Mouse (Mus musculus) heart, embryonic 16.5 days (tissue): ENCODE results near the gene 4930467E23Rik. TPM values are rescaled to one million over a fixed set of nuclear protein-coding genes. Genes with fewer than 3 reads are reported as not detected.
"Not testable (repeated sequence)": the region's sequence is repeated elsewhere in the genome, so short reads cannot be mapped to it uniquely, and the experiment has no call there.

Experiments used
- ATAC-seq: fragments of 200-750 bp; cut with Nextera tagmentation; replicated peaks from 2 replicates; pipeline ENCODE4 v1.8.0; 2017; ENCODE audit warnings: moderate number of reproducible peaks; ENCODE audit not compliant: insufficient read depth, low FRiP score; ENCODE audit errors: extremely low read depth
- H3K27ac ChIP-seq: fragments of 300-500 bp; sonication (generic); 2 replicates; pipeline ENCODE4 v1.5.1; 2014; ENCODE audit warnings: mild to moderate bottlenecking, low read length, control low read depth, moderate library complexity
- H3K27me3 ChIP-seq: fragments of 300-500 bp; sonication (generic); 2 replicates; pipeline ENCODE4 v1.6.1; 2014; ENCODE audit warnings: low read length, mixed read lengths; ENCODE audit not compliant: control insufficient read depth, insufficient read depth
- H3K36me3 ChIP-seq: fragments of 300-500 bp; sonication (generic); 2 replicates; pipeline ENCODE4 v1.6.1; 2014; ENCODE audit not compliant: control insufficient read depth, insufficient read depth
- H3K4me1 ChIP-seq: fragments of 300-500 bp; sonication (generic); 2 replicates; pipeline ENCODE4 v1.6.1; 2014; ENCODE audit warnings: low read length, mixed read lengths; ENCODE audit not compliant: control insufficient read depth, insufficient read depth
- H3K4me2 ChIP-seq: fragments of 300-500 bp; sonication (generic); 2 replicates; pipeline ENCODE4 v1.6.1; 2014; ENCODE audit warnings: low read depth, mild to moderate bottlenecking, control low read depth, low read length
- H3K4me3 ChIP-seq: fragments of 300-500 bp; sonication (generic); 2 replicates; pipeline ENCODE4 v1.5.1; 2014; ENCODE audit warnings: mild to moderate bottlenecking, control low read depth, low read length
- H3K9ac ChIP-seq: fragments of 300-500 bp; sonication (generic); 2 replicates; pipeline ENCODE4 v1.6.1; 2014; ENCODE audit warnings: low read length, control low read depth
- H3K9me3 ChIP-seq: fragments of 300-500 bp; sonication (generic); replicated peaks from 2 replicates; pipeline ENCODE4 v1.6.1; 2016; ENCODE audit warnings: low read length; ENCODE audit not compliant: control insufficient read depth
- WGBS: fragments of 180-500 bp; shearing (Covaris S2); extraction: QIAGEN DNeasy Blood & Tissue Kit; methylation state at CpG from one replicate; pipeline ENCODE4 v1.1.7; 2014; 5-methylcytosine and 5-hydroxymethylcytosine counted together
- polyA plus RNA-seq: library from polyadenylated mRNA; unstranded; fragments of >200 nt; fragmentation: Nextera tagmentation; extraction: Ambion mirVana; gene quantifications from 2 replicates; pipeline ENCODE4 v1.2.1, GENCODE M21; 2015

The 4930467E23Rik gene
- polyA plus RNA-seq, 1 experiment from 2014 or later: not detected

DNA sequence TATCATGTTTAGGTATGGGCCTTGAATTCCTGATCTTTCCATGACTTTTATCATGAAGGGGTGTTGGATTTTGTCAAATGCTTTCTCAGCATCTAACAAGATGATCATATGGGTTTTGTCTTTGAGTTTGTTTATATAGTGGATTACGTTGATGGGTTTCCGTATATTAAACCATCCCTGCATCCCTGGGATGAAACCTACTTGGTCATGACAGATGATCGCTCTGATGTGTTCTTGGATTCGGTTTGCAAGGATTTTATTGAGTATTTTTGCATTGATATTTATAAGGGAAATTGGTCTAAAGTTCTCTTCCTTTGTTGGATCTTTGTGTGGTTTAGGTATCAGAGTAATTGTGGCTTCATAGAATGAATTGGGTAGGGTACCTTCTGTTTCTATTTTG lies 44.1 kb downstream of the 4930467E23Rik start:
- H3K36me3 ChIP-seq, H3K4me2 ChIP-seq, H3K9me3 ChIP-seq, H3K9ac ChIP-seq, H3K27me3 ChIP-seq, ATAC-seq, H3K4me1 ChIP-seq, H3K27ac ChIP-seq, H3K4me3 ChIP-seq: not testable (repeated sequence)
- WGBS: 71% methylated on average over 4 of the region's 4 CpGs

- not testable (repeated sequence) for H3K9me3 ChIP-seq, H3K27ac ChIP-seq, H3K27me3 ChIP-seq, ATAC-seq, H3K4me1 ChIP-seq, H3K36me3 ChIP-seq, H3K9ac ChIP-seq, H3K4me2 ChIP-seq, H3K4me3 ChIP-seq
Observed at GRCm38 (mm10) chr8:19776311-19776710, 46.9 kb downstream of the 4930467E23Rik start.

DNA sequence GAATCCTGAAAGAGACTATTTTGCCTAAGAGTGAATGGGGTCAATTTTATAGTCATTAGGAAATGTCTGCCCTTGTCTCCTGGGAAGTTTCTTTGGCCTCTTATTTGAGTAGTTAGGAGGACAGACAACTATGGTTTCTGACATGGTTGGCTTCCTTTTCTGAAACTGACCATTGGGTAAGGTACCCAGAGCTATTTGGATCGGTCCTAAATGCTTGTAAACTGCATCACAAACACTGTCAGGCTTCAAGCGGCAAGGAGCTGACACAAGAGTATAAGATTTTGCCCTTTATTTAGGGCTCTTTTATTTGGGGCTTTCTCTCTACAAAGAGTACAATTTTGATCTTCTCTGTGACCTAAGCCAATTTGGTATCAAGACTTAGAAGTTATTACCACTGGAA lies 48.1 kb downstream of the 4930467E23Rik start:
- H3K36me3 ChIP-seq, H3K4me3 ChIP-seq, H3K27ac ChIP-seq, H3K4me1 ChIP-seq, H3K9ac ChIP-seq, H3K9me3 ChIP-seq, H3K4me2 ChIP-seq, ATAC-seq, H3K27me3 ChIP-seq: not testable (repeated sequence)
- WGBS: 26% methylated on average over 2 of the region's 2 CpGs

DNA sequence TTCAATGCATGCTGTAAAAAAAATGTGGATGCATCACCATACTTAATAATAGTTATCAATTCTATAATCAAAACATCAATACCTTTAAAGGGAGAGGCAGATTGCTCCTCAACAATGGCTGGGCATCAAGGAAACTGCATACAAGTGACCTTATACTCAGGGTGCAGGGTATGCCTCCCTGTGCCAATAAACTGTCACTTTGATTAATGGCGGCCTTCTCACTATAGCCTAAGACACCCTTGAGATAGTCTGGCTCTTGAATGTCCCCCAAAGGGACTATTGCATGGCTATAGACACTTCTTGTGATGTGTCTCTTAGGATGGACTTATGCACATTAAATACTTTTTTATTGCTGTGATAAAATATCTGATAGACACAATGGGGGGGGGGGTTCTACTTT lies 48.8 kb downstream of the 4930467E23Rik start:
- not testable (repeated sequence) for H3K9ac ChIP-seq, H3K4me1 ChIP-seq, H3K4me2 ChIP-seq, H3K27me3 ChIP-seq, H3K27ac ChIP-seq, H3K36me3 ChIP-seq, H3K4me3 ChIP-seq, H3K9me3 ChIP-seq, ATAC-seq
- WGBS: 54% methylated on average over 1 of the region's 1 CpGs

GRCm38 (mm10) chr8:19778891-19779290 lies 49.5 kb downstream of the 4930467E23Rik start:
- not testable (repeated sequence) for H3K36me3 ChIP-seq, H3K4me2 ChIP-seq, ATAC-seq, H3K9ac ChIP-seq, H3K27ac ChIP-seq, H3K4me3 ChIP-seq, H3K9me3 ChIP-seq, H3K4me1 ChIP-seq, H3K27me3 ChIP-seq
- 83% methylated on average over 8 of the region's 8 CpGs for WGBS

GRCm38 (mm10) chr8:19780212-19780611 lies 50.8 kb downstream of the 4930467E23Rik start:
- not testable (repeated sequence) for H3K27me3 ChIP-seq, H3K4me3 ChIP-seq, H3K9me3 ChIP-seq, H3K9ac ChIP-seq, H3K36me3 ChIP-seq, H3K4me2 ChIP-seq, ATAC-seq, H3K27ac ChIP-seq, H3K4me1 ChIP-seq
- WGBS: 81% methylated on average over 4 of the region's 4 CpGs

GRCm38 (mm10) chr8:19780658-19781057 lies 51.3 kb downstream of the 4930467E23Rik start:
- H3K4me3 ChIP-seq, H3K36me3 ChIP-seq, ATAC-seq, H3K9me3 ChIP-seq, H3K9ac ChIP-seq, H3K4me2 ChIP-seq, H3K27me3 ChIP-seq, H3K4me1 ChIP-seq, H3K27ac ChIP-seq: not testable (repeated sequence)

DNA sequence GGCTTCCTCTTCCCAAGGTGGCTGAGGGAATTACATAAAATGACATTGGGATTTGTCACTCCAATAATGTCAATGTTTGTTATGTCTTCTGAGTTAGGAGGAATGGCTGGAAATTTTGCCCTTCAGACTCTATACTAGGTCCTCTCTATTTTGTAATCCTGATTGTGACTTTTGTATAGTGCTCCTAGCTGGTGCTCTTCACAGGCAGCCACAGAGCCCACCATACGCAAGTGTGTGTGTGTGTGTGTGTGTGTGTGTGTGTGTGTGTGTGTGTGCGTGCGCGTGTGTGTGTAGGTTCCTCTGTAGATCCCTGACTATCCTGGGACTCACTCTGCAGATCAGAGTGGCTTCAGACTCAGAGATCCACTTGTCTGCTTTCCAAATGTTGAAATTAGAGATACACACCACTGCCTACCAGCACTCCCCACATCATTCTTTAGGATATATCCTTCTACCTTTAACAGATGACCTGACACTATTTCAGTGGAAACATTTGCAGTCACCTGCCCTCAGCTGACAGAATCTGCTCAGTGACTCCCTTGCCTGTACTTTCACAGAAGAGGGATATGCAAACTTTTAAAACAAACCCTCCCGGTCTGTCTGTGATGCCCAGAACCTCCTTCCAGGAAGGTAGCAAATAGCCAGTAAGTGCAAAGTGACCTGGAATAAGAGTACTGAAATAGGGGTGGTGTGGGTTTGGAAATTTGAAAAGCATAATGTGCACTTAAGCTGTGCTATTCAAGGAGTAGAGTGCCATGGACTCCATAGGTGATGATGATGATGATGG lies 52.1 kb downstream of the 4930467E23Rik start:
- H3K9ac ChIP-seq, ATAC-seq, H3K4me1 ChIP-seq, H3K4me3 ChIP-seq, H3K27me3 ChIP-seq, H3K9me3 ChIP-seq, H3K27ac ChIP-seq, H3K4me2 ChIP-seq, H3K36me3 ChIP-seq: not testable (repeated sequence)
- 91% methylated on average over 5 of the region's 5 CpGs for WGBS

- not testable (repeated sequence) for H3K4me3 ChIP-seq, H3K4me2 ChIP-seq, H3K27ac ChIP-seq, ATAC-seq, H3K36me3 ChIP-seq, H3K9me3 ChIP-seq, H3K9ac ChIP-seq, H3K27me3 ChIP-seq, H3K4me1 ChIP-seq
- whole genome bisulfite sequencing: 63% methylated on average over 3 of the region's 3 CpGs
Observed at GRCm38 (mm10) chr8:19782736-19783135, 53.4 kb downstream of the 4930467E23Rik start.
